Mouse (Mus musculus) heart, postnatal 0 days (tissue): ENCODE results near the gene Camk2n2. TPM values are rescaled to one million over a fixed set of nuclear protein-coding genes. Genes with fewer than 3 reads are reported as not detected.

Source experiments
- ATAC-seq: fragments of 200-750 bp; cut with Nextera tagmentation; 2 replicates; pipeline ENCODE4 v1.8.0; 2017; ENCODE audit warnings: low read depth, moderate number of reproducible peaks, moderate library complexity; ENCODE audit not compliant: insufficient read depth
- DNase-seq: peaks from one replicate; pipeline ENCODE4 v3.0.0-alpha.2; 2016; ENCODE audit warnings: low spot score
- H3K27ac ChIP-seq: fragments of 300-500 bp; sonication (generic); 2 replicates; pipeline ENCODE4 v1.5.1; 2014; ENCODE audit warnings: low read depth, mild to moderate bottlenecking
- H3K27me3 ChIP-seq: fragments of 300-500 bp; sonication (generic); 2 replicates; pipeline ENCODE4 v1.6.1; 2014; ENCODE audit warnings: low read length, mixed read lengths; ENCODE audit not compliant: control insufficient read depth, insufficient read depth
- H3K36me3 ChIP-seq: fragments of 300-500 bp; sonication (generic); replicated peaks from 2 replicates; pipeline ENCODE4 v1.6.1; 2014; ENCODE audit warnings: low read length, mixed read lengths; ENCODE audit not compliant: control insufficient read depth, insufficient read depth
- H3K4me1 ChIP-seq: fragments of 300-500 bp; sonication (generic); 2 replicates; pipeline ENCODE4 v1.6.1; 2014; ENCODE audit warnings: antibody characterized with exemption; ENCODE audit not compliant: control insufficient read depth, insufficient read depth
- H3K4me2 ChIP-seq: fragments of 300-500 bp; sonication (generic); 2 replicates; pipeline ENCODE4 v1.6.1; 2014; ENCODE audit warnings: low read depth, mild to moderate bottlenecking, low read length, moderate library complexity
- H3K4me3 ChIP-seq: fragments of 300-500 bp; sonication (generic); 2 replicates; pipeline ENCODE4 v1.5.1; 2014; ENCODE audit warnings: low read depth, low read length
- H3K9ac ChIP-seq: fragments of 300-500 bp; sonication (generic); replicated peaks from 2 replicates; pipeline ENCODE4 v1.6.1; 2014; ENCODE audit warnings: low read depth, low read length, mixed read lengths
- H3K9me3 ChIP-seq: fragments of 300-500 bp; sonication (generic); replicated peaks from 2 replicates; pipeline ENCODE4 v1.6.1; 2016; ENCODE audit warnings: low read length; ENCODE audit not compliant: control insufficient read depth
- CTCF ChIP-seq: IDR thresholded peaks from 2 replicates; pipeline ENCODE4 v1.5.1; 2016; ENCODE audit warnings: antibody characterized with exemption, control low read depth, low read depth
- EP300 ChIP-seq: IDR thresholded peaks from 2 replicates; pipeline ENCODE4 v1.6.1; 2016; ENCODE audit warnings: antibody characterized with exemption, low read depth
- WGBS: fragments of 180-500 bp; shearing (Covaris S2); extraction: QIAGEN DNeasy Blood & Tissue Kit; methylation state at CpG from one replicate; pipeline ENCODE4 v1.1.7; 2014; 5-methylcytosine and 5-hydroxymethylcytosine counted together
- polyA plus RNA-seq: library from polyadenylated mRNA; unstranded; fragments of >200 nt; fragmentation: Nextera tagmentation; extraction: Ambion mirVana; gene quantifications from 2 replicates; pipeline ENCODE4 v1.2.1, GENCODE M21; 2015
- total RNA-seq: library from RNA; depleted of rRNA; stranded (reverse); fragments of >200 nt; gene quantifications from 2 replicates; pipeline ENCODE4 v1.2.3, GENCODE M21; 2014; ENCODE audit warnings: low replicate concordance

The Camk2n2 gene
- total and polyA plus RNA-seq, 2 experiments from 2014 or later, result 0.34 to 1.5 TPM

DNA sequence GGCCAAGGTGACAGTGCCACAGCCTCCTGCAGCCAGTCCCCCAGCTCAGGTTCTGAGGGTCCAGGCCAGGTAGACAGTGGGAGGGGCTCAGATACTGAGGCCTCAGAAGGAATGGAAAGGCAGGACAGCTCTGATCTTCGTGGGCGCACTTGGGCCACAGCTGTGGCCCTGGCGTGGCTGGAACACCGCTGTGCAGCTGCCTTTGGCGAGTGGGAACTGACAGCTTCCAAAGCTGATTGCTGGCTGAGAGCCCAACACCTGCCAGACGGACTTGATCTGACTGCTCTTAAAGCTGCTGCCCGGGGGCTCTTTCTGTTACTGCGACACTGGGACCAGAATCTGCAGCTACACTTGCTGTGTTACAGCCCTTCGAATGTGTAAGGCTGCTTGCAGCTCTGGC is 16.4 kb downstream of the Camk2n2 start:
- no peak overlapping the region for H3K4me2 ChIP-seq
- TF ChIP-seq EP300 (no peak), CTCF (no peak)
- no peak overlapping the region for H3K27ac ChIP-seq
- peaks cover under 1% of the 10 kb centered on the region for H3K4me1 ChIP-seq
- WGBS, result 56% methylated on average over 9 of the region's 9 CpGs
- DNase-seq (no peak), ATAC-seq (no peak)
- H3K36me3 ChIP-seq, result peaks cover 30% of the 10 kb centered on the region
- no peak overlapping the region for H3K4me3 ChIP-seq
- no peaks in the 10 kb centered on the region for H3K27me3 ChIP-seq
- H3K9me3 ChIP-seq, result no peaks in the 10 kb centered on the region
- H3K9ac ChIP-seq, result no peak overlapping the region

DNA sequence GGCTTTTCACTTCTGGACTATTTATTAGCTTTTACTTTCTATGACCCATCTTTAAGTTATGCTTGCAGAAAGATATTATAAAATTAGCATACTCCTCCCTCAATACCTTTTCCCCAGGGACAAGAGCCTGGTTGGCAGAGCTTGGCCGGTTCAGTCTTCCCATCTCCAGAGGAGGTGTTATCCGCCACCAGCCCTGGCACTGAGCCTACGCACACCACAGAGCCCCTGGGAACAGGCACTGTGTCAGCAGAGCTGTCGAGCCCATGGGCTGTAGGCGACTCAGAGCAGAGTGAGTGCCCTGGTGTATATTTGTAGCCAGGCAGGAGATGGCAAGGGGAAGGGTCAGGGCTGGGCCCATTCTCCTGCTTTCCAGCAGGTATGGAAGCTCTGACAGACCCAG is 20.6 kb downstream of the Camk2n2 start:
- 51% methylated on average over 5 of the region's 5 CpGs for WGBS
- no peak overlapping the region for H3K4me2 ChIP-seq
- ATAC-seq (no peak), DNase-seq (no peak)
- 0 out of 2 replicates have a peak, but pooled peaks cover 7% of the 10 kb centered on the region for H3K27me3 ChIP-seq
- H3K27ac ChIP-seq, result no peak overlapping the region
- H3K4me1 ChIP-seq, result no peaks in the 10 kb centered on the region
- TF ChIP-seq EP300 (no peak), CTCF (no peak)
- H3K9ac ChIP-seq, result no peak overlapping the region
- H3K4me3 ChIP-seq, result no peak overlapping the region
- H3K36me3 ChIP-seq, result peaks cover 7% of the 10 kb centered on the region
- H3K9me3 ChIP-seq, result no peaks in the 10 kb centered on the region

DNA sequence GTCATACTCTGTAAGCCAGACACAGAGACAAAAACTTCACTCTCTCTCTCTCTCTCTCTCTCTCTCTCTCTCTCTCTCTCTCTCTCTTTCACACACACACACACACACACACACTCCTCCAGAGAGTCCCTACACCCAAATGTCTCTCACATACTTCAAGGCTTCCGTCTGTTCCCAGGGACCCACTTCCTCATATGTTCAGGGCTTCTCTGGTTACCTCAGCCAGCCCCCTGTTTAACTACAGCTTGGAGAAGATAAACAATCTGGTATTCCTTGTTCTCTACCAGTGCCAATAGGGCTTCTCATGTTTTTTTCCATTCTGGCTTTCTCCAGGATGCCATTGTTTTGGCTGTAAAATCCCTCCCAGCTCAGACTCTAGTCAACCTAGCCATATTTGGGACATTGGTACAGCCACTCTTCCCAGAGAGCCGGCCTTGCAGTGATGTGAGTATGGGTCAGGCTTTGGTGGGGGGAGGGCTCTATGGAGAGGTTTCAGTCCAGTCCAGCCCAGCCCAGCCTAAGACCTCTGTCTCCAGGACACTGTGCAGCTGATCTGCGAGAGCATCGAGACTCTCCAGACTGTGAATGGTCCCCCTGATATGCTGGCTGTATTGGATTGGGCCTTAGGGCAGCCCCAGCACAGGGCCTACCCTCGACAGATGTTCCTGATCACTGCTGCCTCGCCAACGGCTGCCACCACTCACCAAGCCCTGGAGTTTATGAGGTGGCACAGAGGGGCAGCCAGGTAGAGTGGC is 24.2 kb downstream of the Camk2n2 start:
- no peak overlapping the region for H3K4me2 ChIP-seq
- DNase-seq, result no peak
- H3K36me3 ChIP-seq, result no peaks in the 10 kb centered on the region
- no peaks in the 10 kb centered on the region for H3K4me1 ChIP-seq
- H3K27ac ChIP-seq, result no peak overlapping the region
- H3K9me3 ChIP-seq, result no peaks in the 10 kb centered on the region
- no peak overlapping the region for H3K4me3 ChIP-seq
- no peak overlapping the region for H3K9ac ChIP-seq
- WGBS, result 54% methylated on average over 7 of the region's 7 CpGs
- peaks cover 27% of the 10 kb centered on the region for H3K27me3 ChIP-seq
- ATAC-seq, result no peak
- TF ChIP-seq CTCF, result no peak
- TF ChIP-seq EP300, result no peak

DNA sequence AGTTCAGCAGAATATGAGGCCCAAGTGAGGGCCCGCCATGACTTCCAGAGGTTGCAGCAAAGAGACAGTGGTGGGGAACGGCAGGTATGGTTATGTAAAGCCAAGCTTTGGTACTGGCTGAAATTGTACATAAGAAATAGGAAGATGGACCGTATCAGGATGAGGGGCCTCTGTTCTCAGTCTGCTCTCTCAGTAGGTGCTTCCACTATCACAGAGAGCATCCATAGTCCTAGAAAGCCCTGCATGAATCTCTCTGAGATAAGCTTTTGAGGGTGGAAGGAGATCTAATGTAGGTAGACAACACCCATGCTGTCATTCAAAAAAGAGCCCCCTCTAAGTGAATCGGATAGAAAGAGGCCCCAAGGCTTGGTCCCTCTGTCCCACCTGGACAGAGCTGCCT is 25.4 kb downstream of the Camk2n2 start:
- no peaks in the 10 kb centered on the region for H3K36me3 ChIP-seq
- ATAC-seq (no peak), DNase-seq (no peak)
- peaks cover 38% of the 10 kb centered on the region for H3K27me3 ChIP-seq
- H3K4me2 ChIP-seq, result no peak overlapping the region
- H3K27ac ChIP-seq, result no peak overlapping the region
- no peak overlapping the region for H3K9ac ChIP-seq
- H3K4me3 ChIP-seq, result no peak overlapping the region
- WGBS, result 76% methylated on average over 4 of the region's 4 CpGs
- TF ChIP-seq CTCF (no peak), EP300 (no peak)
- H3K9me3 ChIP-seq, result no peaks in the 10 kb centered on the region
- no peaks in the 10 kb centered on the region; the same call in 1 of the 2 replicates for H3K4me1 ChIP-seq

DNA sequence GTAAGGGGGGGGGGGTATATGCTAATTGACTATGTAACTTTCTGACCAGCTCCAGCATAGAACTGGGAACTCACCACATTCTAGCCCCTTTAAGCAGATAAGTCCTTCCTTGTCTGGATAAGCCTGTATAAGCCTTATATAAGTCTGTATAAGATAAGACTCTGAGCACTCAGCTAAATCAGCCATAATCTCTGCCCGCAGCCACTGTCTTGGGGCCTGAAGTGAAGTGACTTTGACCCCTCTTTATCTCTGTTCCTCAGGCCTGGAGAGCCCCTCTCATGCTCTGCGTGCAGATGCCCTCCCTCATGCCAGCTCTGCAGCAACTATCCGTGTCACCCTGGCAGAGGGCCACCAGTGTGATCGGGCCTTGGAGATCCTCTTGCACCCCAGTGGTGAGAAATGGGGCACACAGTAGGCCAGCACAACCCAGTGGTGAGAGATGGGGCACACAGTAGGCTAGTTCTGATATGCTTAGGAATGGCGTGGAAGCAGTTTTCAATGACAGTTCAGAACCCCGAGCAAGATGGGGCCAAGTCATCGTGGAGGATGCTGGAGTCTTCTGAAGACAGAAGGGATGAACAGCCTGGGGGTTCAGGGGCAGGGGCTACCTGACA is 25.9 kb downstream of the Camk2n2 start:
- TF ChIP-seq EP300 (no peak), CTCF (no peak)
- Histone ChIP-seq H3K27ac (no peak overlapping the region), H3K4me2 (no peak overlapping the region), H3K4me3 (no peak overlapping the region), H3K9me3 (no peaks in the 10 kb centered on the region), H3K36me3 (no peaks in the 10 kb centered on the region), H3K9ac (no peak overlapping the region), H3K27me3 (peaks cover 44% of the 10 kb centered on the region), H3K4me1 (peaks cover 5% of the 10 kb centered on the region; the same call in 1 of the 2 replicates)
- ATAC-seq (no peak), DNase-seq (no peak)
- 66% methylated on average over 7 of the region's 7 CpGs for WGBS
